Mouse (Mus musculus) adrenal gland (tissue): ENCODE measurements around the gene Plekha6.

Source experiments
- intact Hi-C: fragments of 180-260 bp; cut with DNase I; formaldehyde crosslinking; loops from one replicate; pipeline ENCODE4 v1.15.1; 2025

Plekha6 gene

GRCm38 (mm10) chr1:133181072-133182015 lies 17.3 kb downstream of the Plekha6 start:
- intact Hi-C loops, result loop anchor here (1.0 to 2.0 kb wide), 2 partner anchors 45 to 125 kb away; no protein-coding TSS in a partner anchor

- intact Hi-C loops, result loop anchor here (2.0 kb wide), 1 partner anchor 45 kb away; no protein-coding TSS in a partner anchor
Measured at GRCm38 (mm10) chr1:133182016-133182705, 18.2 kb downstream of the Plekha6 start.

- intact Hi-C loops, result loop anchor here (2.0 kb wide), 1 partner anchor 44 kb away; no protein-coding TSS in a partner anchor
Measured at GRCm38 (mm10) chr1:133182706-133183095, 18.7 kb downstream of the Plekha6 start.

- intact Hi-C loops, result loop anchor here (2.0 kb wide), 1 partner anchor 43 kb away; no protein-coding TSS in a partner anchor
Measured at GRCm38 (mm10) chr1:133183141-133183925, 19.3 kb downstream of the Plekha6 start.

- intact Hi-C loops, result no loop called here
Measured at GRCm38 (mm10) chr1:133187948-133188680, 24.1 kb downstream of the Plekha6 start.

GRCm38 (mm10) chr1:133188719-133189118 lies 24.7 kb downstream of the Plekha6 start:
- intact Hi-C loops, result no loop called here

GRCm38 (mm10) chr1:133189471-133189870 lies 25.5 kb downstream of the Plekha6 start:
- intact Hi-C loops, result no loop called here

- intact Hi-C loops, result no loop called here
Measured at GRCm38 (mm10) chr1:133190550-133190949, 26.5 kb downstream of the Plekha6 start.

GRCm38 (mm10) chr1:133196181-133196580 lies 32.2 kb downstream of the Plekha6 start:
- intact Hi-C loops, result no loop called here

GRCm38 (mm10) chr1:133197266-133197665 lies 33.3 kb downstream of the Plekha6 start:
- intact Hi-C loops, result no loop called here

GRCm38 (mm10) chr1:133199706-133200105 lies 35.7 kb downstream of the Plekha6 start:
- intact Hi-C loops, result no loop called here

GRCm38 (mm10) chr1:133201499-133201898 lies 37.5 kb downstream of the Plekha6 start:
- intact Hi-C loops, result no loop called here

- intact Hi-C loops, result no loop called here
Measured at GRCm38 (mm10) chr1:133203701-133204100, 39.7 kb downstream of the Plekha6 start.

GRCm38 (mm10) chr1:133204341-133204849 lies 40.4 kb downstream of the Plekha6 start:
- intact Hi-C loops, result no loop called here

GRCm38 (mm10) chr1:133204985-133205384 lies 41.0 kb downstream of the Plekha6 start:
- intact Hi-C loops, result no loop called here

GRCm38 (mm10) chr1:133208086-133208815 lies 44.2 kb downstream of the Plekha6 start:
- intact Hi-C loops, result no loop called here

GRCm38 (mm10) chr1:133209036-133209435 lies 45.0 kb downstream of the Plekha6 start:
- intact Hi-C loops, result no loop called here

- intact Hi-C loops, result no loop called here
Measured at GRCm38 (mm10) chr1:133209482-133209881, 45.5 kb downstream of the Plekha6 start.

- intact Hi-C loops, result no loop called here
Measured at GRCm38 (mm10) chr1:133209901-133210516, 46.0 kb downstream of the Plekha6 start.
